Mouse (Mus musculus) heart, adult 2 months (tissue): ENCODE data around the gene Prss33. TPM values are rescaled to one million over a fixed set of nuclear protein-coding genes. Genes with fewer than 3 reads are reported as not detected.

Experiments used
- DNase-seq, 2 experiments: peaks; one replicate each; pipeline ENCODE4 v3.0.0; 2021
- H3K27ac ChIP-seq: fragments of 200-600 bp; 2 replicates; pipeline ENCODE4 v1.8.1; 2022
- H3K27me3 ChIP-seq: fragments of 200-500 bp; 2 replicates; pipeline ENCODE4 v1.6.1; 2012; ENCODE audit warnings: mild to moderate bottlenecking, low read length, inconsistent platforms, mixed read lengths; ENCODE audit not compliant: control insufficient read depth, insufficient read depth
- H3K36me3 ChIP-seq: fragments of 200-500 bp; 2 replicates; pipeline ENCODE4 v1.6.1; 2012; ENCODE audit warnings: low read length, inconsistent platforms; ENCODE audit not compliant: control insufficient read depth, insufficient read depth
- H3K4me1 ChIP-seq: fragments of 200-500 bp; 2 replicates; pipeline ENCODE4 v1.6.1; 2011; ENCODE audit warnings: low read length; ENCODE audit not compliant: control insufficient read depth, insufficient read depth
- H3K4me3 ChIP-seq: fragments of 200-600 bp; 2 replicates; pipeline ENCODE4 v1.8.1; 2022
- H3K79me2 ChIP-seq: fragments of 200-500 bp; replicated peaks from 2 replicates; pipeline ENCODE4 v1.6.1; 2012; ENCODE audit warnings: mild to moderate bottlenecking, inconsistent platforms, low read length, moderate library complexity, mixed read lengths; ENCODE audit not compliant: control insufficient read depth, insufficient read depth
- H3K9ac ChIP-seq: fragments of 200-500 bp; 2 replicates; pipeline ENCODE4 v1.6.1; 2012; ENCODE audit warnings: low read depth, mild to moderate bottlenecking, control low read depth, inconsistent platforms, low read length, mixed read lengths
- CTCF ChIP-seq: fragments of 200-600 bp; IDR thresholded peaks from 2 replicates; pipeline ENCODE4 v1.8.1; 2022; ENCODE audit warnings: antibody characterized with exemption, mild to moderate bottlenecking, moderate library complexity
- EP300 ChIP-seq: fragments of 200-500 bp; IDR thresholded peaks from 2 replicates; pipeline ENCODE4 v1.6.1; 2011; ENCODE audit warnings: low read depth, low read length, control low read depth; ENCODE audit not compliant: insufficient read depth
- POLR2A ChIP-seq: fragments of 200-500 bp; IDR thresholded peaks from 2 replicates; pipeline ENCODE4 v1.6.1; 2011; ENCODE audit warnings: mild to moderate bottlenecking, low read depth, low read length, control low read depth; ENCODE audit not compliant: insufficient read depth
- WGBS: fragments of 180-500 bp; shearing (Covaris S2); methylation state at CpG from one replicate; pipeline ENCODE4 v1.1.7; 2018; 5-methylcytosine and 5-hydroxymethylcytosine counted together
- intact Hi-C: fragments of 180-260 bp; cut with DNase I; formaldehyde crosslinking; loops from one replicate; pipeline ENCODE4 v1.15.1; 2025
- polyA plus RNA-seq: library from polyadenylated mRNA; depleted of rRNA; stranded (reverse); fragments of >200 nt; gene quantifications from 2 replicates; pipeline ENCODE4 v1.2.3, GENCODE M21; 2012
- total RNA-seq, 2 experiments: library from RNA; stranded (reverse); gene quantifications; 2 replicates each; pipeline ENCODE4 v1.2.3; 2021

Gene Prss33
- total and polyA plus RNA-seq, 3 experiments: not detected

DNA sequence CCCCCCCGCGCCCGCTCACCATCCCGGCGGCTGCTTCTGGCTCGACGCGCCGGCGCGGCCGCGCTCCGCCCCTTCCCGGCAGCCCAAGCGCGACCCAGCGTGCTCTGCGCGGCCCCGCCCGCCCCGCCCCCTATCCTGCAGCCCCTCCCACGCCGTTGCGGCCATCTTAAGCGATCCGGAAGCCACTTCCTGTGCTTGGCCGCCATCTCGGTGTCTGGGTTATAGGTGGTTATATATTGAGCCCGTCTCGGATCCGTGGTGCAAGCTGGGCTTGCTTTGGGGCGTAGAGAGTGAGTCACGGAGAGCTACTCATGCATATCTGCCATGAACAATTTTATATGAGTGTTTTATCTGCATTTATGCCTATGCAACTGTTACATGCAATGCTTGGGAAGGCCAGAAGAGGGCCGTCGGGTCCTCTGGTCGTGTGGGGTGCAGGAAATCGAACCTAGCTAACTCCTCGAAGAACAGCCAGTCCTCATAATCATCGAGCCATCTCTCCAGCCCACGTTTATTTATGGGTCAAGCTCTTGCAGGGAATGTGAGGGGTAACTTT lies 6.7 kb downstream of the Prss33 start, which contains the start of gene Elob:
TSS of gene Elob (minus strand) at position 73 of the 556 bp plus-strand sequence.
- peaks cover 14% of the 10 kb centered on the region for H3K36me3 ChIP-seq
- peak within 1 kb of the TSS; percentile 96 for H3K27ac ChIP-seq
- peak; percentile 51; the same call in 1 of the 2 replicates for TF ChIP-seq EP300
- TF ChIP-seq POLR2A: peak; percentile 73
- peak; percentile 83 for TF ChIP-seq CTCF
- under 1% methylated on average over 24 of the region's 42 CpGs for WGBS
- DNase-seq: peak; percentile 87 to 91
- intact Hi-C loops: loop anchor here (1.0 to 2.0 kb wide), 2 partner anchors 27 to 58 kb away; partner anchors contain the start of gene Flywch1
- no peaks in the 10 kb centered on the region for H3K4me1 ChIP-seq
- H3K79me2 ChIP-seq: peaks cover 2% of the 10 kb centered on the region; the same call in 1 of the 2 replicates
- H3K4me3 ChIP-seq: peak within 1 kb of the TSS; percentile 83
- no peaks in the 10 kb centered on the region; the same call in 1 of the 2 replicates for H3K27me3 ChIP-seq
- peak within 1 kb of the TSS; percentile 80 for H3K9ac ChIP-seq

DNA sequence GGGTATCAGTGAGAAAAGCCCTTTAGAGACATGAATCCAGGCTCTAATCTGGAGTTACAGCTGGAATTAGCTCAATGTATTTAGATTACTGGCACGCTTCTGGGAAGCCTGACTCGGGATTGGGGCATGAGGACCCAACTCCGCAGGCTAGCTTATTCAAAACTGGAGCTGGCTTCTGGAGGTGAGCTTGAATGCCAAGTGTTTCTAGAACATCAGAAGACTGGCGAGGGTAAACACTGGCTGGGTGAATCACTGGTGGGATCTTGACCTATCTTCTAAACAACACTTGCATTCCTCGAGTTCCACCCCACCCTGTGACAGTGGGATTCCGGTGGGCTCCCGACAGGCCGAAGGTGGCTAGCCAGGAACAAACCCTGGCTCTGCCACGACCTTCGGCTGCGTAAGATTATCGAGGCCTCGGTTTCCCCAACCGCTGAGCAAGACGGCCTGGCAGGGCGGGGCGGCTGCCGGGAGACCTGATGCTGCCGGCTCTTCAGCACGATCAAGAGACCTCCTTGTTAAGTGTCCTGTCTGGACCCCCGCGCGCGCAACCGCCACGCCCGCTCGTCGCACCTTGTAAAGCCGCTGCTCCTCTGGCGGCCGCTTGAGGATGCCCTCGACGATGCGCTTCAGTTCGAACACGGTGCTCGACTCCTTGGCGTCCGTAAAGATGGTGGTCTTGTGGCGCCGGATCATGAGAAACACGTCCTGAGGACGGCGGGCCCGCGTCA lies 7.4 kb downstream of the Prss33 start:
- no peaks in the 10 kb centered on the region for H3K4me1 ChIP-seq
- intact Hi-C loops: loop anchor here (1.0 to 2.0 kb wide), 2 partner anchors 26 to 58 kb away; partner anchors contain the start of gene Flywch1
- H3K27ac ChIP-seq: peak overlapping the region; percentile 76
- DNase-seq: peak in 1 of 2 experiments; percentile 29
- no peaks in the 10 kb centered on the region for H3K27me3 ChIP-seq
- TF ChIP-seq CTCF: 0 out of 2 replicates have a peak, but pooled peaks have one; percentile 9
- TF ChIP-seq POLR2A: no peak
- no peak for TF ChIP-seq EP300
- under 1% methylated on average over 47 of the region's 47 CpGs for whole genome bisulfite sequencing
- H3K36me3 ChIP-seq: peaks cover 14% of the 10 kb centered on the region
- peaks cover 2% of the 10 kb centered on the region; the same call in 1 of the 2 replicates for H3K79me2 ChIP-seq
- H3K4me3 ChIP-seq: peak overlapping the region; percentile 83
- peak overlapping the region; percentile 80 for H3K9ac ChIP-seq

DNA sequence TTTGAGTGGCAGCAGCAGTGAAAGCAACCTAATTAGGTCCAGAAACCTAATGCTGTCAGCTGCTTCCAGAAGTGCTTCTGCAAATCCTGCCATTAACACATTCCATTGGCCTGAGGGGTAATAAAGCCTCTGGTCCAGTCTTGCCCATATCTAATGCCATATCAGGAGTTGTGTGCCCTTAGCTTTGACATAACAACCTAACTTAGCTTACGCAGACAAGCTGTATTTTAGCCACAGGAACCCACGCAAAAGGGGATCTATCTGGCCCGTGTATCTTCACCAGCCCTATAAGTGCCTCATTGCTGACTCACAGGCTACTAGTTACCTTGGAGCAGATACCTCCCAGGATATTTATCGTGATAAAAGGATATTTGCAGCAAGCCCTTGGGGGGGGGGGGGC lies 10.3 kb downstream of the Prss33 start:
- Histone ChIP-seq H3K27me3 (no peaks in the 10 kb centered on the region), H3K9ac (no peak overlapping the region), H3K4me3 (no peak overlapping the region), H3K79me2 (peaks cover 2% of the 10 kb centered on the region; the same call in 1 of the 2 replicates), H3K4me1 (no peaks in the 10 kb centered on the region), H3K27ac (no peak overlapping the region), H3K36me3 (peaks cover 14% of the 10 kb centered on the region)
- intact Hi-C loops: no loop called here
- no peak for TF ChIP-seq CTCF
- no peak for TF ChIP-seq POLR2A
- TF ChIP-seq EP300: no peak
- no peak for DNase-seq
- WGBS: 66% methylated on average over 4 of the region's 4 CpGs

DNA sequence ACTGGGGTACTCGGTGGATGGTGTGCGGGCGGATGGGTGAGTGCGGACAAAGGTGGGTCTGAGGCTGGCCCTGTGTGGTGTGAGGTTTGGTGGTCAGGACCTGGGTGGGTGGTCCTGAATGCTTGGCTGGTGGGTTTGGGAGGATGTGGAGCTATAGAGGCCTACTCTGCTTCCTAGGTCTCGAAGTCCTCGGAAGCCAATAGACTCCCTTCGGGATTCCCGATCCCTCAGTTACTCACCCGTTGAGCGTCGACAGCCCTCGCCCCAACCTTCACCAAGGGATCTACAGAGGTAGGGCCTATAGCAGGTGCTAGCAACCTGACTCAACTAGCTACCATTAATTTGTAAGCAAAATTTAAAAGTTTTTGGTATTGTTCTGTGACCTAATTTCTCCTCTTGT lies 12.2 kb downstream of the Prss33 start:
- Histone ChIP-seq H3K36me3 (peaks cover 14% of the 10 kb centered on the region), H3K79me2 (peaks cover 2% of the 10 kb centered on the region; the same call in 1 of the 2 replicates), H3K27me3 (no peaks in the 10 kb centered on the region), H3K27ac (no peak overlapping the region), H3K9ac (no peak overlapping the region), H3K4me3 (no peak overlapping the region), H3K4me1 (no peaks in the 10 kb centered on the region)
- TF ChIP-seq POLR2A: no peak
- TF ChIP-seq EP300: no peak
- TF ChIP-seq CTCF: no peak
- intact Hi-C loops: no loop called here
- DNase-seq: no peak
- WGBS: 88% methylated on average over 12 of the region's 12 CpGs

- Histone ChIP-seq H3K27me3 (no peaks in the 10 kb centered on the region), H3K36me3 (peaks cover 14% of the 10 kb centered on the region), H3K4me3 (no peak overlapping the region), H3K9ac (no peak overlapping the region), H3K27ac (no peak overlapping the region), H3K4me1 (no peaks in the 10 kb centered on the region), H3K79me2 (no peaks in the 10 kb centered on the region; the same call in 1 of the 2 replicates)
- intact Hi-C loops: no loop called here
- TF ChIP-seq CTCF: no peak
- TF ChIP-seq EP300: no peak
- TF ChIP-seq POLR2A: no peak
- 76% methylated on average over 16 of the region's 16 CpGs for WGBS
- no peak for DNase-seq
Measured at GRCm38 (mm10) chr17:23823018-23823417, 12.8 kb downstream of the Prss33 start.
